Mouse (Mus musculus): ENCODE results near the gene D430041D05Rik. TPM values are rescaled to one million over a fixed set of nuclear protein-coding genes. Genes with fewer than 3 reads are reported as not detected.

D430041D05Rik gene
- total RNA-seq, 2 experiments from 2014 or later: 110 TPM

DNA sequence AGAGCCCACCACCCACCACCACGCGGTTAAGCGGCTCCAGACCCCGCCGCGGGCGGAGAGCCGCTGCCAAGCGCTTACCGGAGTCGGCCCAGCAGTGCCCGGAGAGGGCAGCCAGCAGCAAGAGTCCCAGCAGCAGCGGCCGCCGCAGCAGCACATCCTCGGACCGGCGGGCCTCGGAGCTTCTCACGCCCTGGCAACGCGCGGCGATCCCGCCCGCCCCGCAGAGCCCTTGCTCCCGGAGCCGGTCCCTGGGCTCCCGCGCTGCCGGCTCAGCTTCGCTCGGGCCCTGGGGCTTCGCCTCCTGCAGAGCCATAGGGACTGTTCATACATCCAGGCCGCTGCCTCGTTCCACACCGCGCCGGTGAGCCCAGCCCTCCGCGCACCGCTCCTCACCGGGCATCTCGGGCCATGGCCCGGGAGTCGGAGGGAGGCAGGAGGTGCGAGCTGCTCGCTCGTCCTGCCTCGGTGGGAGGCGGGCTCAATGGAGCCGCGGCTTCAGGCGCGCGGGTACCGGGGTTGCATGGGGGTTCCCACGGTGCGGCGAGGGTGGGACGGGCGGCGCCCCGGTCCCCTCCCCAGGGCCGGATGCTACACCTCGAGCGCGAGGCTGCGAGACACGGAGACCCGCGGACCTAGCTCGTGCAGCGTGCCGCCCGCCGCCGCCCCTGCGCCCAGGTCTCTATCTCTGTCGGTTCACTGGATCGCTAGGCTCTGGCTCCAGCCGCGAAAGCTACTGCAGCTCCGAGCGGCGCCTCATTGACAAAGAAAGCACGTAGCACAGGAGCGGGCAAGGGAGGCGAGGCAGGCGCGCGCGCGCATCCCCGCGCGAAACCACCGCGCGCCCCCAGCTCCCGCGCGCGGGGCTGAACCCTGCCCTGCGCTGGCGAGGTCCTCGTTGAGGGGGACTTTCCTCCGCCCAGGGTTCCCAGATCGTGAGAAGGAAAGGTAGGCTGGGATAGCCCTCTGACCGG, 677 bp downstream of the D430041D05Rik start:
- DNase-seq: peak; percentile 68
- intact Hi-C loops (cut with DNase I): loop anchor here (10.0 kb wide), 1 partner anchor 75 kb away; no protein-coding TSS in a partner anchor

DNA sequence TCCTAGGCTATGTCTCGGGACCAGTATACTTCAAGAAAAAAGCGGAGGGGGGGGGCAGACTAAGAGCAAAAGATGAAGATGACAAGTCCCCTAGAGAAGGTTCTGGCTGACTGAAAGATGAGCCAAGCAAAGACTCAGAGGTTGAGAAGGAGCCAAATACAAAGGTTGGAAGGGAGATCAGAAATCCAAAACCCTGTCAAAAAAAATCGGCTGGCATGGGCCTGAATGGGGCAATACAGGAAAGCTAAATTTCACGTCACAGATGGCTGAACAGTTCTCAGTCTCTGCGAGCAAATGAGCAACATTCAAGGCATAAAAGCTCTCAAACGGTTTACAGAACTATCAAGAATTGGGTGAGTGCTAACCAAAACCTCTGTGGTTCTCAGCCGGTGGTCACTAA, 2.5 kb downstream of the D430041D05Rik start:
- no peak for DNase-seq
- intact Hi-C loops (cut with DNase I): loop anchor here (10.0 kb wide), 1 partner anchor 74 kb away; no protein-coding TSS in a partner anchor

DNA sequence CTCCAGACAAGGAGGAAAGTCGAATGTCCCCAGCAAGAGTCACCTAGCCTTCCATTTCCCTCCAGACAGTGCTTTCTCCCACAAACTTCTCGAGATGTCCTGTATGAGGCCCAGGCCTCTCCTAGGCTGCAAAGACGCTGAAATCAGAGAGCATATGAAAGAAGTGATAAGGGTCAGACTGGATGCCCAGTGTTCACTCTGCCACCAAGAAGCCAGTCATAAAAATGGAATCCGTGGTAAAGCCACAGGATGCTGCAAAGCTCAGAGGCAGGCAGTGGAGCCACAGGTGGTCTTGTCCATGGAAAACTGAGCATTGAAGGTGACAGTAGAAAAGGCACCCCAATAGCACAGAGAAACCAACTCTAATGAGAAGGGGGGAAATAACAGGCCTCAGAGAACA, 2.9 kb downstream of the D430041D05Rik start:
- intact Hi-C loops (cut with DNase I): loop anchor here (10.0 kb wide), 1 partner anchor 73 kb away; no protein-coding TSS in a partner anchor

DNA sequence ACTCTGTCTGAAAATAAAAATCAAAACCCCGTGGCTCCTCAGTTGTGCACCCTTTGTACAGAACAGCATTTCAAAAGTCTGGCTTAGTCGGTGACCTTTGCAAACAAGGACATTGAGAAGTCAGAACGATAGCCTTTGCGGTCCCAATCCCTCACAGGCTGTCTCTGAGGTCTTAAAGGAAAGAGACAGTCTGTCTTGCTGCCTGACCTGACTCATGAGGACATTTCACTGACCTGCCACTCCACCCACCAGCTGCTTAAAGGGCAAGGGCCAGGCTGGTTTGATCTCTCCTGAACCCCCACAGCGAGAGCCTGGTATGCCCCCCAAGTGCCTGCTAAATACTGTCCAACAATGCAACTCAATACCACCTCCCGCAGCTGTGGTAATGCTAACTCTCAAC, 6.8 kb downstream of the D430041D05Rik start:
- DNase-seq: no peak
- intact Hi-C loops (cut with DNase I): loop anchor here (10.0 kb wide), 1 partner anchor 69 kb away; no protein-coding TSS in a partner anchor

More for the DNA sequence above, 2.9 kb downstream of the D430041D05Rik start:
- DNase-seq: no peak

DNA sequence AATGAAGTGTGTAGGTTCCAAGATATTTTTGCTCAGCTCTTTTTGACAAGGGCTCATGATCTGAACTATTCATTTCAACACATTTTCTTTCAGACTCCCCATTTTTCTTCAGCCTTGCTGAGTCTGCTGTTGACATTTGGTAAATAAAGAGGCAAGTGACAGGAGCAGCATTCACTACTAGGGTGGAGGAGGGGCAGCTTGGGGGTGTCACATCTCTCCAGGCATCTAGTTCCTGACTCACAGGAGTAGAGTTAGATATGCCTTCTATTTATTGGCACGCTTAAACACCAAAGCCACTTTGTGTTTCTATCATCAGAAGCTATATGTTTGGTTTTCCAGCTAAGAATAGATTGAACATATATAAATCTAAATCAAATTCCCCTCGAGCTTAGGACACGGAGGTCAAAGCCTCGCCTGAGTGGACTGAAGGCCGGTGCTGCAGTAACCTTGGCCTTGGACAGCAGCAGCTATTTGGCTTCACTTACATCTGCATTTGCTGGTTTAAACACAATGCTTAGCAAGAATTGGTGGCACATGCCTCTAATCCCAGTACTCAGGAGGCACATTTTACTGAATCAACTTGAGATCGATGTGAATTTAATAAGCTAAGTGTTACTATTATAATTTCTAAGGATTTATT, 12.0 kb downstream of the D430041D05Rik start:
- intact Hi-C loops (cut with DNase I): no loop called here

DNA sequence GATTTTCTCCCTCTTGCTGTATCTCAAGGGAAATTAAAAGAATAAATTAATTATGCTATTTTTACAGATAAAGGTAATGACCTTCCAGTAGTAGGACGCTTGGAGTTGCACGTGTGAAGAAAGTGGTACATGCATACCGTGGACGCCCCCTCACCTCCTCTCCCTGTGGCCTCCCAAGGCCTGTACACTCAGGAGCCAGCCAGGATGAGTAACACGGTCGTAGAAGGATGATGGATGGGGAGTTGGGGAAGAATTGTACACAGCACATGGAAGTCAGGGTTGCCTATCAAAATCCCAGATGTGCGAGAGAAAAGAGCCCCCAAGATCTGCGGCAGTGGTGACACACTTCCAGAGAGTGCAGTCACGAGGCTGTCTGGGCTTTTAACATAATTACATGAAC, 14.9 kb downstream of the D430041D05Rik start:
- intact Hi-C loops (cut with DNase I): no loop called here
- no peak for DNase-seq

More for the DNA sequence above, 12.0 kb downstream of the D430041D05Rik start:
- no peak for DNase-seq

DNA sequence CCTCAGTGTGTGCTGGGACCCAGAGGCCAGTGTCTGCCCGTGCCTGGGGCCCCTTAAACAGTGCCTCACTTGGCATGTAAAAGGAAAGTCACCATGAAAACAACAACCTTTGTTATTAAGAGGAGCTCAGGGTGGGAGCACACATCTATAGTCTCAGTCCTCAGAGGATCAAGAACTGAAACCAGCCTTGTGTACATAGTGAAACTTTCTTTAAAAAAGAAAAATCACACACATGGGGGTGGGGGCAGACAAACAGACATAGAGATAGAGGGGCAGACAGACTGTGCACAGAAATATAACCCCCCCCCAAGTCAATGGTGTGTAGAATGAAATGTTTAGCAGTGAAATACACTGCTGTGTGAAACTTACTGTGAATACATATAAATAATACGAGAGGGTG, 16.0 kb downstream of the D430041D05Rik start:
- no peak for DNase-seq
- intact Hi-C loops (cut with DNase I): no loop called here

DNA sequence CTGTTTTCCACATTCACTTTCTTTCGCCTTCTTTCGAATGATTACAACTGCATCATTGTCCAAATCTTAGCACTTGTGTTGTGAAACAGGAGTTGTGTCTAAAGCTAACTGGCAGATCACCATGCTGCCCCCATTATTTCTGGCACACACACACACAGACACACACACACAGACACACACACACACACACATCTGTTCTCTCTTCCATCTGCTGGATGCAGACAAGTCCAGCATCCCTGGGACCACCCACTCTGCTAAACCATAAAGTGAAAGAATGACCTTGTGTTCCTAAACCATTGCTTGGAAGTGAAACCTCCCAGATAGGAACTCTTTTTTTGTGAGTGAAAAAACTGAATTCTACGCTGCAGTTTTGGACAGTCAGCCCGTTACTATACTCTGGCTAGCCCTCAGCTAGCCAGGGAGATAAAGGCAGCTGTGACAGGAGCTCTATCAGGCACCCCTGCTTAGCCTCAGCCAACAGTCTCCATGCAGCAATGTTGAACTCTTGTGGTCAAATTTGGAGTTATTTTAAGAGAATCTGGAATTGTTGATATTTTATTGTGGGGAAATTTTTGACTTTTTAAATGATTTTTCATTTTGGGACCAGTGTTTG, 18.0 kb downstream of the D430041D05Rik start:
- DNase-seq: no peak
- intact Hi-C loops (cut with DNase I): no loop called here

DNA sequence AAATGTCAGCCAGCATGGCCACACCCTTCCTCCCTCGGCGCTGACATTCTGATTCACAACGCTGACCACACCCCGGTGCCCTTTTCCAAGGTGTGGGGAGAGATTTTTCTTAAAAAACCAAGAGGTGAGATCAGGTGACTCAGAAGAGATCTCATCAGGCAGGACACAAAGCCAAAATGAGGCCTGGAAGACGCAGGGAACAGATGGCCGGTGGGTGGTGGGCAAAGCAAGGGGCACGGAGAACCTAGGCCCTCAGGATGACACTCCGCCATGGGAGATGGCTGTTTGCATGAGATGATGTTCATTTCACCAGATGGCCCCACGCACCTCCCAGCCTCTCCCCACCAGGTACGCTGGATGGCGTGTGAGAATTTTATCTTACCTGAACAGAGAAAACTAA, 21.6 kb downstream of the D430041D05Rik start:
- intact Hi-C loops (cut with DNase I): no loop called here

DNA sequence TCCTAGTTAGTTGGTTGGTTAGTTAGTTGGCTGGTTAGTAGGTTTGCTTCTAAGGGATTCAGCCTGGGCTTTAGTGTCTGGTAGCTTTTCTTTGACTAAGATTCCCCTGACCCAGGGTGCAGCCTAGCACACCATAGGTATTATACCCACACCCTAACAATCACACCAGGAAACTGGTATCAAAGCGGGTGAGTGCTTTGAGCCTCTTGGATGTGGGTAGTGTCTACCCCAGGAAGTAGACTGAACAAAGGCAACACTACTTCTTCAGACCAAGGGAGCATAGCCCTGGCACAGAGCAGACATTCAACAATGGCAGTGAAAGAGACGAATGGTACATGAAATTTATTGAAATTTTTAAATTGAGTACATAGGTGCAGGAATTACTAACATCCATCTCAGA, 24.9 kb downstream of the D430041D05Rik start:
- intact Hi-C loops (cut with DNase I): no loop called here
- no peak for DNase-seq

More for the DNA sequence above, 21.6 kb downstream of the D430041D05Rik start:
- peak; percentile 46 for DNase-seq

DNA sequence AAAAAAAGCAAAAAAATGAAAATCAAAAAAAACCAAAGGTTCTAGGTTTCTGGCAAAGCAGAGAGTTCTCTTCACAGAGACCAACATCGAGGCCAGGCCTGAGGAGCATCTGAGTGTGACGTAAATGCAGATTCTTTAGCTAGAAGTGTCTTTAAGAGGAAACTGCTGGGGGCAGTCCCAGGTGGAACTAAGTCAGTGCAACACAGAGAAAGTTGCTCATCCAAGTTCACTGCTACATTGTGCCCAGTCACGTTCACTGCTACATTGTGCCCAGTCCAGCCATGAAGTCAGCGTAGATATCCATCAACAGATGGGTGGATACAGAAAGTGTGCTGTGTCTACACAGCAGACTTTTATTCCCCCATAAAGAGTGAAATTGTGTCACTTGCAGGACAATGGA, 27.2 kb downstream of the D430041D05Rik start:
- DNase-seq: no peak
- intact Hi-C loops (cut with DNase I): no loop called here

DNA sequence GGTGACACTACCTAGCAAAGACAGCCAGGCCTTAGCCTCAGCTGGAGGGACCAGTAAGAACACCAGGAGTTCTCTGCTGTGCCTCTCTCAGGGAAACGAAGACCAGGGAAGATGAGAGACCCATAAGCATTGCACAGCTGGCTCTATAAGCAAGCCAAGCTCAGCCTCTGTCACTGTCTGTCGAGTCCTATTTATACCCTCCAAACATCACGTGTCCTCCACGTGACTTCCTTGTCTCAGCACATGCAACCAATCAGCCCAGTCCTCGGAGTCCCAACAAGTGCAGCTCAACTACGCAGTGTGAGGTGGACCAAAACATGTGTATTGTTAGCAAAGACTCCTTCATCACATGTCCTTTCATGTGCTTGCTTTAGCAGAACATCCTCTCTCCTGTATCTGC, 28.0 kb downstream of the D430041D05Rik start:
- intact Hi-C loops (cut with DNase I): no loop called here
- DNase-seq: no peak

DNA sequence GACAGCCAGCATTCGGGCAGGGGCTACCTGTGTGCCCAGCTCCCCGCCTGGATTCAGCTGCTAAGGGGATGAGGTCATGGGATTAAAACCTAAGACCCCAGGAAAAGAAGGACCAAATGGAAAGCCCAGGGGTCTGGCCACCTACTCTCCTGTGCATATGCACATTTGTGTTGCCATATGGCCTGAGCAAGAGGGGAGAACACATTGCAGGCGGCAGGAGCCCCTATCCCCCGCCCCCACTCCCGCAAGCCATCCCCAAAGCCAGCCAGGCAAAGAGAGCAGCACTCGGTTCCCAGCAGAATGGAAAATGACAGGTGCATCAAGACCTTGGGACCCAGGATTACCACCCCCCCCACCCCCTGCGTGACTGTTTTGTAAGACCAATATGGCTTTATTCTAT, 31.5 kb downstream of the D430041D05Rik start:
- intact Hi-C loops (cut with DNase I): no loop called here
- peak; percentile 83 for DNase-seq

DNA sequence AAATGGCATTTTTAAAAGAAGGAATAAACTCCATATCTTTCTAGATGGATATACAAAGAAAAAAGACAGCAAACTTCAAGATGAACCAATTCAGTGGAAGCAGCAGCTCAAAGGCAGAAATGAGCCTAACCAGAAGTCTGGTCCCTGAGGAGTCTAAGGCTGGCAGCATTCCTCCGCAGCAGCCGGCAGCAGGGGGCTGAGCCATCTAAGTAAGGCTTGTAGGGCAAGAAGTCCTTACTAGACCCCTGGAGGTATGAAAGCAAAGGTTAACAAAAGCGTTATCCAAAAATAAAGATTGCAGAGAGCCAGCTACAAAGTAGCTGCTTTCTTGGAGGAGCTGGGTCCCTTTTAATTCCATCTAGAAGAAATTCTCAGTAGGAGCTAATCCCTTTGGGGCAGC, 32.0 kb downstream of the D430041D05Rik start:
- peak; percentile 43 for DNase-seq
- intact Hi-C loops (cut with DNase I): no loop called here

DNA sequence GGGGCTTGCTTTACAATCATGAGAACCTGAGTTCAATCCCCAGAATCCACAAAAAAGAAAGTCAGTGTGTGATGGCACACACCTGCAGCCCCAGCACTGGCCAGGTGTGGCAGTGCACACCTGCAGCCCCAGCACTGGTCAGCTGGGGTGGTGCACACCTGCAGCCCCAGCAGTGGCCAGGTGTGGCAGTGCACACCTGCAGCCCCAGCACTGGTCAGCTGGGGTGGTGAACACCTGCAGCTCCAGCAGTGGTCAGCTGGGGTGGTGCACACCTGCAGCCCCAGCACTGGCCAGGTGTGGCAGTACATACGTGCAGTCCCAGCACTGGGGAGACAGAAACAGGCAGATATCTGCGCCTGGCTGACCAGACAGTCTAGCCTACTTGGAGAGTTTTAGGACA, 32.8 kb downstream of the D430041D05Rik start:
- intact Hi-C loops (cut with DNase I): no loop called here
- no peak for DNase-seq

DNA sequence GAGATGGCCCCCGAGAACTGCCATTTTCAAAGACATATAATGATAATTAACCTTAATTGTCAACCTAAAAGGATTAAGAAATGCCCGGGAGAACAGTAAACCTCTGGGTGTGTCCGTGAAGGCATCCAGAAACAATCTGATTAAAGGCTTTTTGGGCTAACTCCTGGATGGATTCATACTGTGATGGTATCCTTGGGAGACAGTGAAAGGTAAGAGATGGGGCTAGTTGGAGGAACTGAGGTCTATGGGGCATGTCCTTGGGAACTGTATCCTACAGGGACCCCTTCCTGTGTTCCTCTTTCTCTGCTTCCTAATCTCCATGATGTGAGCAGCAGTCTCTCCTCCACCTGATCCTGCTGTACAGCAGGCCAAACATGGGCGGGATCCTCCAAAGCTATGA, 38.7 kb downstream of the D430041D05Rik start:
- no peak for DNase-seq

DNA sequence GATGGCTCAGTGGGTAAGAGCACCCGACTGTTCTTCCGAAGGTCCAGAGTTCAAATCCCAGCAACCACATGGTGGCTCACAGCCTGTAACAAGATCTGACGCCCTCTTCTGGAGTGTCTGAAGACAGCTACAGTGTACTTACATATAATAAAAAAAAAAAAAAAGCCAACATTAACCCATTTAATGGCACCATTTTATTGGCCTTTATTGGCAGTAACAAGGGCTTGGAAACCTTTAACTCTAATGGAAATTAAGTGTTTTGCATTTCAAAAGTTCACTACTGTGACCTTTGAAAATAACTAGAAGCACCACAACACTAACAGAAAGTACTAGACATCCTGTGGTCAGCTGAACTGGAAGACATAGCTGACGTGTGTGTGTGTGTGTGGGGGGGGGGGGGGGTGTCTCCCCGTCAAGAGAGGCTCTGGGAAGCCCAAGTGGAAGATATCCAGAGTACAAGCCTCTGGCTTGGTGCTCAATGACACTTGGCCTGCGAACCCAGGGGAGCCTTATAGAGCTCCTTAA, 39.1 kb downstream of the D430041D05Rik start:
- intact Hi-C loops (cut with DNase I): no loop called here
- DNase-seq: no peak

More for the DNA sequence above, 38.7 kb downstream of the D430041D05Rik start:
- intact Hi-C loops (cut with DNase I): no loop called here

DNA sequence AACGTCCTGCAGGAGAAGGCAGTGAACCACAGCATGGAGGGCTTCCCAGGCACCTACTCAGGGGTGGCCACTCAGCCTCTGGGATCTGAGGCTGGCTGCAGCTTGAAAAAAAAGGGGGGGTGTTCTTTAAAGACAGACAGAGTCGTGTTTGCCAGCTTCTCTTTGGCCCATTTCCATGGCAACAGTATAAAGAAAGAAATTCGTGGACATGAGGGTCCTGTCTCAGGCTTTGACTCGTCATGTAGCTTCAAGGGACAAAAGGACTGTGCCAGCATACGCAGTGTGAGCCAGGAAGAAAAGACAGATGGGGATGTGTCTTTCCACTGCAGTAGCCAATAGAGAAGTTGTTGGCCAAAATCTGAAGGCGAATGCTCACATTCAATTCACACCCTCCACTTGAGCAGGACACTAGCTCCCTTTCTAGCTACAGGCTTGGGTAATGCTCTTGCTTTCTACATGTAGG, 42.9 kb downstream of the D430041D05Rik start:
- peak; percentile 89 for DNase-seq
- intact Hi-C loops (cut with DNase I): no loop called here

DNA sequence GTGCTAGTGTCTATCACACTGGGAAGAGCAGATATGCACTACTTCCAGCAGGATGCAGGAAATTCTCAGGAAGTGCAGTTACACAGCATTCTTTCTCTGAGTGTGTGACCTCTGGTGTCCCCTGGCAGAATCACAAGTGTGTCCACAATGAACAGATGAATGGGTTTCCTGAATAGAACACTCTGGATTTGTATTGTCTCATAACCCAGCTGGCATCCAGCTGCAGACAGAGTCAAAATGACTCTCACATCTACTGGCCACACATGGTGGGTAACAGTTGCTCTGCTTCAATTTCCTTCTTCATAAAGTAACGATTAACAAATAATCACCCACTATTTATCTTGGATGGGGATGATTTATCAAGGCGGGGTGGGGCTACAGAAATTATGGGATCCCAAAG, 43.5 kb downstream of the D430041D05Rik start:
- no peak for DNase-seq
- intact Hi-C loops (cut with DNase I): no loop called here

DNA sequence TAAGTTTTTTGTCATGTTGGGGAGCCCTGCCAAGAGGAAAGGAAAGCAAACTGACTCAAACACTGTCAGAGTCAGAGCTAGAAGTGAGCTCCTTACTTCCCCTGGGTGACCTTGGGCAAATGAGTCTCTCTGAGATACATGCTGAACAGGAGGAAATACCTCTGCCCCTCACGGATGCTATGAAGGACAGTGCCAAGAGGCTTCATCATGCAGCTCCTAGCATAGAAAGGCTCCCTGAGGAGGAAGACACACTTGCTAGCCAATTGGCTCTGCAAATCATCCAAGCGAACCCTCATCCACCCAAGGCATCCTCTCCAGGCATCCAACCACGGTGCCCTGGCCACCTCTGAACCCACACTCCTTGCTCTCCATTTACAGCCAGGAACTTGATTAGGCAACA, 51.5 kb downstream of the D430041D05Rik start:
- DNase-seq: no peak
- intact Hi-C loops (cut with DNase I): no loop called here

DNA sequence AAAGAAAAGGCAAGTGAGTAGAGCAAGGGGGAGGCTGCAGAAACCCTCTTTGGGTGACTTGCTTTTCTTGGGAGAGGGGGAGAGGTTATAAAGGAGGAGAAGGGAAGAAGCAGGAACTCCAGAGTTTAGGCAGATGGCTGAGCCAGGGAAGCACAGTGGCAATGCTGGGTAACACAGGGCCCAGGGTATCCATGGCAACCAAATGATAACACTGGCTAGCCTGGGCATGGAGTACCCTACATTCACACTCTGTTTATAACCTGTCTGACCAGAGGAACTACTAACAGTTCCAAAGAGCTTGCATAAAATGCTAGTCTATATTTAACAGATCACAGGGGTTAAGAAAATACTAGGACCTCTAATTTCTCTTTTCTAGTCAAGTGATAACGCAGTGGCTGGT, 51.9 kb downstream of the D430041D05Rik start:
- intact Hi-C loops (cut with DNase I): no loop called here
- no peak for DNase-seq

Measured in left cerebral cortex, postnatal 4 days (tissue).